Mouse (Mus musculus) adrenal gland (tissue): ENCODE data around the gene Gm5072.
"Not testable (repeated sequence)": the region's sequence is repeated elsewhere in the genome, so short reads cannot be mapped to it uniquely, and the experiment has no call there.

Experiments used
- intact Hi-C: fragments of 180-260 bp; cut with DNase I; formaldehyde crosslinking; loops from one replicate; pipeline ENCODE4 v1.15.1; 2025
- long read RNA-seq, 2 experiments: library from polyadenylated mRNA; unstranded; transcript quantifications; one replicate each; pipeline ENCODE4 v2.0.0; 2020; ENCODE audit warnings: borderline replicate concordance in 1 of 2; ENCODE audit not compliant: insufficient replicate concordance in 1 of 2

Gene Gm5072
- long read RNA-seq, experiment 1: 0 reads
- long read RNA-seq, experiment 2: 0 reads

DNA sequence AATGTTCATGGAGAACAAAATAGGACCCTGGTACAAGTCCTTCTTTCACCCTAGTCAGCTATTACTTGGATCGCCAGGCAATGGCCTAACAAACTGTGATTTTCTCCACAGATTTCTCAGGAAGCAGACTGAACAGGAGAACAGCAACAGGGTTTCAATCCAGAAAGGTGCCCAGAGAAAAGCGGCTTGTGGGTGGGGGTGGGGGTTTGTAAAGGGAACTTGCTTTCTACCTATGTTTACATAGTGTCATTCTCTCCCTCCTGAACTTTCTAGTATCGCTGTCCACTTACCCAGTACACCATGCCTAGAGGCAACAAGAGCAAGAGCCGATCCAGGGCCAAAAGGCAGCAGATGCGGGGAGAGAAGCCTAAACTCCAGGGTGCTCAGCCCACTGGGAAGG, at the start of gene Gm5072:
Gene Gm5072 (plus strand): TSS at position 301 of the 400 bp plus-strand sequence.
- intact Hi-C loops: not testable (repeated sequence)
